Mouse (Mus musculus) embryonic fibroblast, embryonic 13.5 days (primary cell): Measurements from ENCODE around the gene Cdk5rap2. TPM values are rescaled to one million over a fixed set of nuclear protein-coding genes. Genes with fewer than 3 reads are reported as not detected.

ENCODE experiments used
- H3K27ac ChIP-seq: 2 replicates; pipeline ENCODE4 v1.5.1; 2012; ENCODE audit warnings: low read length, control low read depth, inconsistent platforms; ENCODE audit not compliant: insufficient read depth
- H3K4me1 ChIP-seq: 2 replicates; pipeline ENCODE4 v1.6.1; 2011; ENCODE audit warnings: low read length; ENCODE audit not compliant: control insufficient read depth, insufficient read depth
- H3K4me3 ChIP-seq: 2 replicates; pipeline ENCODE4 v1.5.1; 2011; ENCODE audit warnings: mild to moderate bottlenecking, control low read depth, low read length; ENCODE audit not compliant: insufficient read depth
- CTCF ChIP-seq: IDR thresholded peaks from 2 replicates; pipeline ENCODE4 v1.5.1; 2011; ENCODE audit warnings: mild to moderate bottlenecking, control low read depth, low read length, moderate library complexity, borderline replicate concordance; ENCODE audit not compliant: insufficient read depth
- POLR2A ChIP-seq: IDR thresholded peaks from 2 replicates; pipeline ENCODE4 v1.6.1; 2011; ENCODE audit warnings: low read depth, mild to moderate bottlenecking, control low read depth, low read length, moderate library complexity
- polyA plus RNA-seq: library from polyadenylated mRNA; stranded (reverse); fragments of >200 nt; gene quantifications from 2 replicates; pipeline ENCODE4 v1.2.4, GENCODE M21; 2011; ENCODE audit warnings: low read depth; ENCODE audit not compliant: missing spikeins, insufficient read length

Cdk5rap2 gene
- 23.8 and 33.3 TPM in 2 replicates for polyA plus RNA-seq

DNA sequence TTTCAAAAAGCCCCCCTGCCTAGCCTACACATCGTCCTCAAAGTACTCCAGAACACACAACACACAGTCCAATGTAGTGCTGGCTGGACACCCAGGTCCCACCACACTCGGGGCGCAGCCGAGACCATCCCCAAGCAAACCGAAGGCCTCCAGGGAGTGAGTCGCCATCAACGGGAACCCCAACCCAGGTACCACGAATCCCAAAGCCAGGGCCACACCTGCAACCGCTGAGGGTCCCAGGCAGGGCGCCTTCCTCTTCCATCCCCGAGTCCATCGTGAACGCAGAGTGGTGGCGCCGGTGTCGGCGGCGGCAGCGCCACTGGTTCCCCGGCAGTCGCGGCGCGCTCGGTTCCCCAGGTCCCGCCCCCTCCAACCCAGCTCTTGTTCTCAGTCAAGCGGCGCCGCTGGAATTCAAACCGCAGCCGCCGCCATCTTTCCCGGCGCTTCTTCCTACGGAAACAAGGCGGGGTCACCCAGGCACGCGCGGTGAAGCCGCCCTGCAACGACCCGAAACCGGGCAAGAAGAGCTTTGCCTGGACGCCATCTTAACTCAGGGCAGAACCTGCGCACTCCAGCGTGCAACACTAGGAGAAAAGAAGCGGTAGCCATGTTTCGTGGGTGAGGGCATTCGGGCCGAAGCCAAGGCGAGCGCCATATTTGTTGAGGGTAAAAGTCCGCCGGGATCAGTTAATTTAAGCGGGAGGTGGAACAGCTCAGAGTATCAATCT, at the start of gene Cdk5rap2:
Gene Cdk5rap2, minus strand, starts transcription at position 450 of the 728 bp plus-strand sequence.
- TF ChIP-seq POLR2A (peak; percentile 63), CTCF (no peak)
- Histone ChIP-seq H3K4me1 (peaks cover 2% of the 10 kb centered on the region), H3K27ac (peak within 1 kb of the TSS; percentile 44; the same call in 1 of the 2 replicates), H3K4me3 (peak within 1 kb of the TSS; percentile 86)

DNA sequence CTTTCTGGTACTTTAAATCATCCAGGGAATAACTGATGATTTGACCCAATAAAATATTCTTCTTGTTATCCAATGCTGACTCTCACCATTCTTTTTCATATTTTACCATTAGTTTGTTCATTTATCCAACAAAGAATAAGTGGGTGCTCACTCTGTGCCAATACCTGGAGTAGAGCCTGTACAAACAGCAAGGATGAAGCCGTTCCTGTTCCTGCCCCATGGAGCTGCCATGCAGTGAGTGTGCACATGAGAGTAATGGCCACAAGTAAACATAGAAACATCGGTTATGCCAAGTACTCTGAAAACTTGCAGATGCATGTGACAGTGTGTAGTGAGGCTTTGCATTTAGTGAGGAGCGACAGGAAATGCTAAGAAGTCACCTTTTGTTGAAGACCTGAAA, 41.9 kb upstream of the Cdk5rap2 start:
- TF ChIP-seq CTCF (no peak), POLR2A (no peak)
- Histone ChIP-seq H3K4me1 (no peaks in the 10 kb centered on the region), H3K4me3 (no peak overlapping the region), H3K27ac (no peak overlapping the region)

DNA sequence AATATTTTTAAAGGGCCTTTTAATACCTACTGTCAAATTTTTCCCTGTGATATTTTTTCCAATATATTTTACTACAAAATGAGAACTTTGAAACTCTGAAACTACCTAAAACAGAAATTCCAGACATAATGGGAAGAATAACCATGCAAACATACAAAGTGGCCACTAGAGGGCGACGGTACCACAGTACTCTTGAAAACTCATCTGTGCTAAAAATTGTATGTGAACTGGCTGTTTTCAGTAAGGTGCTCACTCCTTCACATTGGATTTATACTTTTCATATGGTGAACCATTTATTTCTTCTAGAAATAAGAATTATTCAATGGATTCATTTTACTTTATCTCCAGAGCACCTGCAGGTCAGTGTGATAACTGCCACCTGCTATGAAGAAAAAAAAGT, 41.5 kb upstream of the Cdk5rap2 start:
- no peak overlapping the region for H3K4me3 ChIP-seq
- TF ChIP-seq POLR2A (no peak), CTCF (no peak)
- H3K4me1 ChIP-seq = no peaks in the 10 kb centered on the region
- H3K27ac ChIP-seq = no peak overlapping the region

DNA sequence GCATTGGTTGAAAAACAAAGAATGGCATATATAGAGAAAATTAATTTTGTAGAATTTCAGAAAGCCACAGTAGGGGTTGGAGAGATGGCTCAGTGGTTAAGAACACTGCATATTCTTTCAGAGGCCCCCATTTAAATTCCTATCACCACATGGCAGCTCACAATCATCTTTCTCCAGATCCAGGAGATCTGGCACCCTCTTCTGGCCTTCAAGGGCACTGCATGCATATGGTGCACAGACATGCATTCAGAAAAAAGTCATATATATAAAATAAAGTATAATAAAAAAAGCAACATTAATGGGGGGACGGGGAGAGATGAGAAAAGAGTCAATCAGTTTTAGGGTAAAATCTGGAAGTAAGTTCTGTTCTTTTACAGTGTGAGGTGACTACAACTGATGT, 39.4 kb upstream of the Cdk5rap2 start:
- no peaks in the 10 kb centered on the region for H3K4me1 ChIP-seq
- TF ChIP-seq CTCF = no peak
- TF ChIP-seq POLR2A = no peak
- H3K27ac ChIP-seq = no peak overlapping the region
- no peak overlapping the region for H3K4me3 ChIP-seq

DNA sequence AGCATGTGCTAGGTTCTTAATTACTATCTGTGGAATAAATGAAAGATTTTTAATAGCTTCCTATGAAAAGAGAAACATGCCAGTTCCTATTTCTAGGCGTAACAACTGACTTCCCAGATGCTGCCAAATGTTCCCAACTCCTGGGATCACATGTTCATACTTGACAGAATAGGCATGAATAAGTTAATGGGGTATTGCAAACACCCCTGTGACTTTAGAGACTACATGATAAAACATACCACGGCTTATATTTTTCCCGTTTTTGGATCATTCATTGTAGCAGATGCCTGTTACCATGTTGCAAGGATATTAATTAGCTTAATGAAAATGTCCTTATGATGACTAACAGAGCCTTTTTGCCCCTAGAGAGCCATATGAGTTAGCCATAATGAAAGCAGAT, 36.5 kb upstream of the Cdk5rap2 start:
- no peak for TF ChIP-seq POLR2A
- TF ChIP-seq CTCF = no peak
- Histone ChIP-seq H3K4me3 (no peak overlapping the region), H3K4me1 (no peaks in the 10 kb centered on the region), H3K27ac (no peak overlapping the region)

DNA sequence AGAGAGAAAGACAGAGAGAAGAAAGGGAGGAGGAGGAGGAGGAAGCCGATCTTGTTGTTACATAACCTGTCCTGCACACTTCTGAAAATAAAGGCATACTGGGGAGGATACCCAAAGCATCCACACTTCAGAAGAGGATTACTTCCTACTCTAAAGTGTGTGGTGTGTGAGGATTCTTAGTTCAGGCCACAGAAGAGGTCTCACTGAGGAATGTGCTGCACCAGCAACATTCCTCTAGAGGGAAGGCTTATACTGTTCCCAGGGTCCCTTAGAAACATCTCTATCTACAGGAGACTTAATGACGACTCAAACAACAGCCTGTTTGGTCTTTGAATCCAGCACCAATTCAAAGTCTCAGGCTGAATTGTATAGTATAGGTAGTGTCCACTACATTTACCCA, 10.0 kb upstream of the Cdk5rap2 start:
- no peak overlapping the region for H3K27ac ChIP-seq
- TF ChIP-seq CTCF (no peak), POLR2A (no peak)
- H3K4me1 ChIP-seq = no peaks in the 10 kb centered on the region
- no peak overlapping the region for H3K4me3 ChIP-seq

DNA sequence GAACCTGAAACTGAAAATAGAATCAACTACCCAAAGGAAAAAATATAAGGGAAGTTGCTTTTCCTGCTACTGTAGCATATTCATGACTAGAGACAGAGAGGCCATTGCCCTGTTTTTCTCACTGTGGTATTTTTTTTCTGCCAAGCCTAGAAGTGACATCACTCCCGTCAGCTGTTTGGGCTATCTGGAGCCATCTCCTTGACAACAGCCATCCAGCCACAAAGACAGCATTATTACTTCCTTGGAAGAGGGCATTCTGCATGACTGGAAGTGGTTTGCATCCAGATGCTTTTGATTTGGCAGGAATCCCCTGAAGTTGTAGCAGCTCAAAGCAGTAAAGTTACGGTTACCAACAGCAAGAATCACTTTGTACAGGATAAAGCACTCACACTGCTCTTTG, 1.9 kb upstream of the Cdk5rap2 start:
- Histone ChIP-seq H3K27ac (no peak overlapping the region), H3K4me3 (no peak overlapping the region), H3K4me1 (peaks cover 2% of the 10 kb centered on the region)
- TF ChIP-seq POLR2A = no peak
- TF ChIP-seq CTCF = no peak

DNA sequence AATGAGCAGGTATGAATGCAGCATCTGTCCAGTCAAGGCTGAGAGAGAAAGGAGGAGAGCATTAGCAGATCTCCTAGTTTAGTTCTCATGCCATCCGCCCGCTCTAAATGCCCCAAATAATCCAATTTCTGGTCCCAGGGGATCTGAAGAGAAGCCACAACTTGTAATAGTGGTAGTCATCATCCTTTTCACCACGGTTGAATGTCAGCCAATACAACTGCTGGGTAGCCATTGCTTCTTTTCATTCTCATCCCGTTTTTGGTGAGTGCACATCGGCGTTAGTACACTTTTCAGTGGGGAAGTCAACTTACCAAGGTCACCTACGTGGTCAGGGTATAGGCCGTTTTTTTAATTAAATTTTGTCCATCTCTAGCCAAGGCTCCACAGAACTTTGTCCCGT, 787 bp downstream of the Cdk5rap2 start:
- TF ChIP-seq POLR2A (no peak), CTCF (no peak)
- Histone ChIP-seq H3K27ac (no peak overlapping the region), H3K4me3 (peak overlapping the region; percentile 86), H3K4me1 (peaks cover 2% of the 10 kb centered on the region)

DNA sequence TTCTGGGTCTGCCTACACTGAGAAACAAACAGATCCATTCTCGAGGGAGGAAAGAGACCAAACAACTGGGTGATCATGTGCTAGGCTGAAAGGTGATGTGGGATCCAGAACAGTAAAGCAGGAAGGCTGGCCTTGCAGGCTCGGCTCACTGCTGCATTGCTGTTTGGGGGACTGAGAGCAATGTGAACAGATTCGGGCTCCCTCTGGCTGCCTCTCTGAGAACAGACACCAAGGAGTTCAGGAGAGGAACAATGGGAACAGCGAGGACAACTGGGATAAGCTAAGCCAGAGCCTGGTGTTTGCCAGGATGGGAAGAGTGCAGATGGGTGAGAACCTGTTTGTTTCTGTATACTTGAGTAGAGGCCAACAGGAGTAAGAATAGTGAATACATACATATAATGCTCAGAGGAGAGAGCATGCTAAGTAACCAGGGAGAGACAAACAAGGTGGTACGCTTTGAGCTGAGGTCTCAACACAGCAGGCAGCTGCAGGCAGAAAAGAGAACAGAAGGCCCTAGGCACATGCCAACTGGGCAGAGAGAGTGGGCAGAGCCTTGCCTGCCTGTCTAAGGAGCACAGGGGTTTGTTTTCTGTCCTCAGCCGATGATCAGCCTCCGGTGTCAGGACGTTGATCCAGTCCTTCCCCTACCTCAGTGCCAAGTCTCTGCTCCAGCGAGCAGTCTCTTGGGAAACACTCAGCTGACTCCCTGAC, 8.0 kb downstream of the Cdk5rap2 start:
- H3K27ac ChIP-seq = no peak overlapping the region
- no peaks in the 10 kb centered on the region; the same call in none of the 2 replicates for H3K4me1 ChIP-seq
- TF ChIP-seq POLR2A = no peak
- peak; percentile 1; the same call in 1 of the 2 replicates for TF ChIP-seq CTCF
- no peak overlapping the region for H3K4me3 ChIP-seq

DNA sequence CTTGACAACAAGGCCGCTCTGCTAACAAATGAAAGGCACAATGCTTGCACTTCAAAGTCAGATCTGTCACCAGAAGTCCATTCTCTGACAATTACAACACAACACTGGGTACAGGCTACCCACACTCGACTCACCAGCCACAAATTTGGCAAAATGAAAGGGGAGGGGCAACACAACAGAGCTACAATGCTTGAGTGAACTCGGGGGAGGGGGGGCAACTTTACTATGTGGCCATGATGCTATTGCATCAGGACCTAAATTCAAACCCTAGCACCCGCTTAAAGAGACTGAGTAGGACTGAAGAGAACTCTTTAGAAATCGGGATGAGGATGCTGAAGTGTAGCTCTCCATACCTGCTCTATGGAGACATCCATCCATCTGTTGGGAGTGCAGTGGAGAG, 10.8 kb downstream of the Cdk5rap2 start:
- no peak overlapping the region for H3K4me3 ChIP-seq
- no peaks in the 10 kb centered on the region for H3K4me1 ChIP-seq
- H3K27ac ChIP-seq = no peak overlapping the region
- TF ChIP-seq POLR2A = no peak
- TF ChIP-seq CTCF = no peak
